Comparison of ENCODE assay signal across 8 mouse cellular contexts in the genomic region with DNA sequence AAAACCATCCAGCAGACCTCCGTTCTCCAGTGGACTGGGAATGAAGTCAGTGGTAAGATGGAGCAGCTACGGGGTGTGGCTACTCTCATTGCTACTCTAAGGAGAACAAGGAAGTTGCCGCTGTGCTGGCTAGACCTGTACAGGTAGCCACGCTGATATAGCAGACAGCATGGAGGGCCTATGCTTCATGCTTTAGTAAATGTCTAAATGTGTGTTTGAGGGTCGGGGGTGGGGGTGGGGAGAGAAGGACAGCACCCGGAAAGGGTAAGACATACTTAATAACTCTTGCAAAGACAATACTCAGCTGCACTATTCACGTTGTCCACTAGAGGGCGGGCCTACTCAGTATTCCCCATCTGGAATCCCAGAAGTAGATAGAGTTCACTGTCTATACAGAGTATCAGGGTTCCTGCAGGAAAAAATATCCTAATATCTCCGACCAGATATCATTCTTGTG. TPM values are rescaled to one million over a fixed set of nuclear protein-coding genes. Genes with fewer than 3 reads are reported as not detected.
DNase-seq lines count a peak whose midpoint lies in the region; TF ChIP-seq lines count a peak whose summit lies in the region.

No protein-coding gene starts in this region.

- H3K36me3 ChIP-seq in hindbrain, embryonic 10.5 days = no peaks in the 10 kb centered on the region

- no peaks in the 10 kb centered on the region for H3K9me3 ChIP-seq in hindbrain, embryonic 10.5 days

- WGBS in cerebellum, adult 2 months = 27% methylated on average over 9 of the region's 9 CpGs
- 35% methylated on average over 9 of the region's 9 CpGs for WGBS in hindbrain, embryonic 10.5 days

- no peak for TF ChIP-seq POLR2A in cerebellum, adult 2 months (IDR thresholded peaks at IDR 0.05; ENCODE audit: borderline replicate concordance, insufficient read depth, low read length)

- H3K27me3 ChIP-seq in cerebellum, adult 2 months (ENCODE audit: control insufficient read depth, insufficient read depth, low read length) = no peaks in the 10 kb centered on the region
- no peaks in the 10 kb centered on the region; the same call in 1 of the 2 replicates for H3K27me3 ChIP-seq in hindbrain, embryonic 10.5 days (ENCODE audit: insufficient read depth, poor library complexity, severe bottlenecking)

- DNase-seq in NIH3T3 (ENCODE audit: low read depth) = peak; percentile 86
- peak; percentile 47 to 61 for DNase-seq in cerebellum, adult 2 months
- peak; percentile 71 for DNase-seq in forelimb bud, embryonic 11.5 days (ENCODE audit: low read depth, low spot score)
- DNase-seq in hindbrain, embryonic 10.5 days (ENCODE audit: low spot score) = peak; percentile 81
- DNase-seq in layer of hippocampus, adult 9-10 months (ENCODE audit: low spot score) = peak; percentile 68
- DNase-seq in lung, postnatal 14 days = peak; percentile 88
- peak; percentile 89 for DNase-seq in retina, postnatal 1 day
- DNase-seq in urinary bladder, postnatal 14 days (ENCODE audit: low spot score) = peak; percentile 81

- peak; percentile 63; the same call in 1 of the 2 replicates for TF ChIP-seq CTCF in cerebellum, adult 2 months (IDR thresholded peaks at IDR 0.05; ENCODE audit: borderline replicate concordance, insufficient read depth, low read depth, low read length)

- no peaks in the 10 kb centered on the region for H3K4me1 ChIP-seq in cerebellum, adult 2 months (ENCODE audit: control insufficient read depth, insufficient read depth, low read length)
- no peaks in the 10 kb centered on the region; the same call in 1 of the 2 replicates for H3K4me1 ChIP-seq in hindbrain, embryonic 10.5 days (replicated peaks)

- no peak overlapping the region for H3K4me3 ChIP-seq in cerebellum, adult 2 months (replicated peaks; ENCODE audit: insufficient read depth, low read depth, low read length)
- H3K4me3 ChIP-seq in hindbrain, embryonic 10.5 days = no peak overlapping the region

- H3K27ac ChIP-seq in cerebellum, adult 2 months (ENCODE audit: insufficient read depth, low read length) = no peak overlapping the region
- H3K27ac ChIP-seq in hindbrain, embryonic 10.5 days = no peak overlapping the region

RNA-seq across cellular contexts. Expression of a gene that starts 26.4 kb away (rescaled TPM):
- 0.87 and 1.1 TPM in 2 replicates for polyA plus RNA-seq in cerebellum, adult 2 months (2012; rRNA removed)
- polyA plus RNA-seq in hindbrain, embryonic 10.5 days (2016; fragmentation: Nextera tagmentation; extraction: Ambion mirVana) = 1.8 TPM in 2 replicates

RNA-seq across cellular contexts. Expression of a gene that starts 40.8 kb away (rescaled TPM):
- polyA plus RNA-seq in cerebellum, adult 2 months (2012; rRNA removed) = not detected in 2 replicates
- polyA plus RNA-seq in hindbrain, embryonic 10.5 days (2016; fragmentation: Nextera tagmentation; extraction: Ambion mirVana) = not detected in 2 replicates

RNA-seq across cellular contexts. Expression of a gene that starts 57.1 kb away (rescaled TPM):
- 0.07 and 0.14 TPM in 2 replicates for polyA plus RNA-seq in cerebellum, adult 2 months (2012; rRNA removed)
- polyA plus RNA-seq in hindbrain, embryonic 10.5 days (2016; fragmentation: Nextera tagmentation; extraction: Ambion mirVana) = 1.7 and 2.2 TPM in 2 replicates
